ENCODE assay signal across 10 mouse cellular contexts in the genomic region with DNA sequence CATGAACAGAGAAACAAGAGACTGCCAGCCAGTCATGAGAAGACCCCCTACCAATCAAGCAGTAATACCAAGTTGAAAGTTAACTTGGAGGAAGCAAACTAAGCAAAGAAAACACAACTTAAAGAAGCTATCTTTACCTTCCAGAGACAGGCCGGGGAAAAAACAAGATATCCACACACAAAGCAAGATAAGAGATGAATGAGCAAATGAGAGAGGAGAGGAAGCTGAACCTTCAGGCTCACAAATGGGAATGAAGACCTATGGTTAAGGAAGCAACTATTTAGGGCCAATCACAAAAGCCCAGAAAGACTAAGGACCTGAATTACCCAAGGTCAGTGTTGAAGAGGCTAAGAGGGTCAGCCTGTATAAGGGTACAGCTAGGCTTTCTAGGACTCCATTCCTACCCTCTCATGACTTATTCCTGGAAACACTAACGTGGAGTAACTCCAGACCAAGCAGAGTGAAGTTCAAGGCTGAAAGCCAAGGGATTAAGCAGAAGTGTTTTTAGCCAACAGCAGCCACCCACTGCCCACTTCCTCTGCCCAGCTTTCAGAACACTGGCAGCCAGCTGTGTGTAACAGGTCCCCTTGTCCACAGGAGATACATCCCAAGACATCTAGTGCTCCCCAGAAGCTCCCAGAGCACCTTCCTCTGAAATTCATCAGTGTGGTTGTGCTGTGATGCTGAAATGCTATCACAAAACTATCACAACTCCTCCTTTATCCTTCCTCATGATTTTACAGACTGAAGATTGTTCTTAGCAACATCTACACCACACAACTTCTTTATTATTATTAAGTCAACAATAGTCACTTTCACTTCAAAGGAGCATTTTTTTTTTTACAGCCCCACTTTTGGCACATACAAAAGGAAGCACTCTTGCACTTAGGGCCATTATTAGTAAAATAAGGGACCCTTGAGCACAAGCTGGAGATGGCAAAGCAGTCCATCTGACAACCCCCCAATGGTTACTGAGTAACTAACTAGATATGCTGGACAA. TPM values are rescaled to one million over a fixed set of nuclear protein-coding genes. Genes with fewer than 3 reads are reported as not detected.
DNase-seq lines count a peak whose midpoint lies in the region; ATAC-seq and TF ChIP-seq lines count a peak whose summit lies in the region.
"Had no signal": no experiment of that assay in that cellular context is flagged by ENCODE, and none has a peak within 500 bp of the region (broad histone marks: within the 10 kb centered on the region; RNA-seq: fewer than 3 reads in every experiment).

No protein-coding gene starts in this region.

- peaks cover 68% of the 10 kb centered on the region for H3K79me2 ChIP-seq in myocyte (ENCODE audit: control insufficient read depth, insufficient read depth)

- TF ChIP-seq POLR2A in myocyte (IDR thresholded peaks at IDR 0.05; ENCODE audit: insufficient read length, low read depth), result no peak

- H3K27ac ChIP-seq in midbrain, embryonic 10.5 days (replicated peaks), result 0 out of 2 replicates have a peak overlapping the region, but pooled peaks have one; percentile 25
- H3K27ac ChIP-seq in midbrain, embryonic 14.5 days (replicated peaks; ENCODE audit: low read depth, low read length), result no peak overlapping the region
- H3K27ac ChIP-seq: forebrain, embryonic 15.5 days had no signal

- intact Hi-C loops in heart, postnatal 10 days (cut with DNase I), result no loop called here

- WGBS in midbrain, embryonic 10.5 days, result 74% methylated on average over 2 of the region's 2 CpGs
- WGBS in midbrain, embryonic 14.5 days, result 84% methylated on average over 2 of the region's 2 CpGs

- H3K4me1 ChIP-seq in midbrain, embryonic 10.5 days, result peaks cover 10% of the 10 kb centered on the region
- H3K4me1 ChIP-seq in midbrain, embryonic 14.5 days (ENCODE audit: control insufficient read depth, insufficient read depth, low read length), result peaks cover 4% of the 10 kb centered on the region; the same call in 1 of the 2 replicates

- DNase-seq in adrenal gland, adult (ENCODE audit: inconsistent age in 2 of 2, low spot score in 1 of 2), result peak; percentile 21 to 72
- DNase-seq in adrenal gland, postnatal 25 days, result no peak
- no peak for DNase-seq in midbrain, embryonic 10.5 days (ENCODE audit: low spot score)
- DNase-seq in midbrain, embryonic 14.5 days, result no peak
- peak; percentile 37 to 38 for DNase-seq in heart, postnatal 10 days
- DNase-seq in cerebellum, postnatal 14 days, result no peak
- no peak for DNase-seq in thymus, postnatal 4 days

- H3K9me3 ChIP-seq in midbrain, embryonic 10.5 days (replicated peaks), result no peaks in the 10 kb centered on the region
- H3K9me3 ChIP-seq in midbrain, embryonic 14.5 days (ENCODE audit: control insufficient read depth, low read length), result no peaks in the 10 kb centered on the region
- H3K9me3 ChIP-seq: forebrain, embryonic 15.5 days had no signal

- H3K4me3 ChIP-seq in midbrain, embryonic 10.5 days, result no peak overlapping the region
- no peak overlapping the region for H3K4me3 ChIP-seq in midbrain, embryonic 14.5 days (replicated peaks; ENCODE audit: low read depth, low read length)
- no peak overlapping the region for H3K4me3 ChIP-seq in myocyte
- H3K4me3 ChIP-seq: forebrain, embryonic 15.5 days had no signal

- no peak overlapping the region for H3ac ChIP-seq in myocyte (ENCODE audit: control insufficient read depth, insufficient read length)

- no peak for ATAC-seq in midbrain, embryonic 14.5 days (ENCODE audit: low FRiP score, low TSS enrichment)
- ATAC-seq: forebrain, embryonic 15.5 days had no signal

- no peaks in the 10 kb centered on the region for H3K36me3 ChIP-seq in midbrain, embryonic 10.5 days
- no peaks in the 10 kb centered on the region for H3K36me3 ChIP-seq in midbrain, embryonic 14.5 days (ENCODE audit: control insufficient read depth, insufficient read depth, low read length)
- no peaks in the 10 kb centered on the region for H3K36me3 ChIP-seq in myocyte (ENCODE audit: control insufficient read depth, insufficient read depth)
- H3K36me3 ChIP-seq: forebrain, embryonic 15.5 days had no signal

- H3K9ac ChIP-seq in midbrain, embryonic 14.5 days (replicated peaks; ENCODE audit: low read length), result no peak overlapping the region
- H3K9ac ChIP-seq: forebrain, embryonic 15.5 days had no signal

- no peak overlapping the region for H3K4me2 ChIP-seq in midbrain, embryonic 14.5 days (ENCODE audit: low read length)
- H3K4me2 ChIP-seq in myocyte (ENCODE audit: low read depth), result peak overlapping the region; percentile 40
- H3K4me2 ChIP-seq: forebrain, embryonic 15.5 days had no signal

- peaks cover 18% of the 10 kb centered on the region for H3K27me3 ChIP-seq in midbrain, embryonic 10.5 days (ENCODE audit: low read depth, poor library complexity, severe bottlenecking)
- no peaks in the 10 kb centered on the region for H3K27me3 ChIP-seq in midbrain, embryonic 14.5 days (ENCODE audit: control insufficient read depth, insufficient read depth, low read length)
- H3K27me3 ChIP-seq in myocyte (ENCODE audit: control insufficient read depth, insufficient read depth, insufficient read length), result no peaks in the 10 kb centered on the region
- H3K27me3 ChIP-seq: forebrain, embryonic 15.5 days had no signal

TF ChIP-seq in myocyte, 11 proteins besides CTCF, POLR2A, EP300 and RAD21:
- TF ChIP-seq E2F4 (IDR thresholded peaks at IDR 0.05; ENCODE audit: insufficient read depth), result no peak

RNA-seq across cellular contexts. Expression of gene Evi5, which starts 8.5 kb away (rescaled TPM):
- total RNA-seq in adrenal gland, postnatal 25 days (2021), result 63.0 TPM in 2 replicates
- polyA plus RNA-seq in midbrain, embryonic 10.5 days (2016; fragmentation: Nextera tagmentation; extraction: Ambion mirVana), result 42.3 and 45.0 TPM in 2 replicates
- 40.5 and 44.3 TPM in 2 replicates for polyA plus RNA-seq in midbrain, embryonic 14.5 days (2014; fragmentation: Nextera tagmentation; extraction: Ambion mirVana)
- total RNA-seq in heart, postnatal 10 days (2021), result 10 to 100 TPM; 38.8 to 39.6 TPM
- polyA plus RNA-seq in myocyte (2012; fragmentation: generic; extraction: Trizol), result 8.4 TPM

RNA-seq across cellular contexts. Expression of gene Rpl5, which starts 33.9 kb away (rescaled TPM):
- total RNA-seq in adrenal gland, postnatal 25 days (2021), result 71.3 and 77.7 TPM in 2 replicates
- 79.8 and 89.8 TPM in 2 replicates for polyA plus RNA-seq in midbrain, embryonic 10.5 days (2016; fragmentation: Nextera tagmentation; extraction: Ambion mirVana)
- polyA plus RNA-seq in midbrain, embryonic 14.5 days (2014; fragmentation: Nextera tagmentation; extraction: Ambion mirVana), result 69.8 and 74.8 TPM in 2 replicates
- total RNA-seq in heart, postnatal 10 days (2021), result 10 to 100 TPM; 54.4 to 56.2 TPM
- polyA plus RNA-seq in myocyte (2012; fragmentation: generic; extraction: Trizol), result 207 TPM

RNA-seq across cellular contexts. Expression of gene Ube2d2b, which starts 36.5 kb away (rescaled TPM):
- total RNA-seq in adrenal gland, postnatal 25 days (2021), result not detected in 2 replicates
- 0.12 and 0.17 TPM in 2 replicates for polyA plus RNA-seq in midbrain, embryonic 10.5 days (2016; fragmentation: Nextera tagmentation; extraction: Ambion mirVana)
- polyA plus RNA-seq in midbrain, embryonic 14.5 days (2014; fragmentation: Nextera tagmentation; extraction: Ambion mirVana), result 0.18 and 0.33 TPM in 2 replicates
- total RNA-seq in heart, postnatal 10 days (2021), result not detected
- 0.02 TPM for polyA plus RNA-seq in myocyte (2012; fragmentation: generic; extraction: Trizol)
- polyA plus RNA-seq: small intestine, adult 2 months had no signal

Comparison
In these comparisons a context has a peak if more than half of its experiments do, and no peak if none do; other contexts are left out.
1. DNase-seq: peak in adrenal gland, adult (2 of 2) and heart, postnatal 10 days (2 of 2); none in adrenal gland, postnatal 25 days (single experiment), midbrain, embryonic 10.5 days (single experiment), midbrain, embryonic 14.5 days (single experiment), cerebellum, postnatal 14 days (0 of 2) and thymus, postnatal 4 days (single experiment).